Mouse (Mus musculus): ENCODE measurements around the gene Cdk14.
A peak's percentile ranks its signal among the peaks of the same experiment; 100 is the strongest.

Gene Cdk14

GRCm38 (mm10) chr5:5419992-5420455 is at the start of gene Cdk14:
TSS of gene Cdk14 (minus strand) at chr5:5420312.
- peak; percentile 40 to 53 for DNase-seq

DNA sequence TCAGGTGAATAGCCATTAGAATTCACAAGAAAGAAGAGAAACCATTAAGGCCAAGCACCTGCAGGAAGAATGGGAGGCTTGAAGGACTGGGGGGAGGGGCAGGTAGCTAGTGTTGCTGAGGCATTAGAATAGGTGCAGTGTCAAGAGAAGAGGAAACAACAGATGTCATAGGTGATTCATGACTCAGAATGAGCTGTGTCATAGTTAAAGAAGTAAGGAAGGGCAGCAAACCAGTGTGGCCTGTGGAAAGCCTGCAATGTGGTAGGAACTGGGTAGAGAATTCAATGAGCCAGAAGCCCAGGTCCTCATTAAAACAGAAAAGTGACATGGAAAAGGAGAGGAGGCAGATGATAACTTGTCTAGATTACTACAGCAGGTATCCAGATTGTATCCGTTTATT is 45.1 kb upstream of the Cdk14 start:
- DNase-seq: no peak

- no peak for DNase-seq
These were observed 11.8 kb upstream of the Cdk14 start for GRCm38 (mm10) chr5:5431746-5432438.

DNA sequence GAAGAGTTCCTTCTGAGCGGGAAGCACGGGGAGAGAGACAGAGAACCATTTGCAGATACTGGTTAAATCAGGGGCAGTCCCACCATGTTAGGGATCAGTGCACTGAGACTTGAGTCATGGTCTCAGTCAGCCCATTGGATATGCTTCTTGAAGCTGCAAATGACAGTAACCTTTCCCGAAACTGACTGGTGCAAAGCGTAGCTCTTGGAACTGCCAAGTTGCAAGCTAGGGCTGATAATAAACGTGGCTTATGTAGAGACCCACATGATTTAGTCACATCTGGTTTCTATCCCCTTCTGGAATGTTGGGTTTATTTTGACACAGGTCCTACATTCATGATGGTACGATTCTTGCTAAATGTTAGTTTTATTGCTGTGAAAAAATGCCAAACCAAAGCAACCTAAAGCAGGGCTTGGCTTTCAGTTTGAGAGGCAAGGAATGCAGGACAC is 3.6 kb upstream of the Cdk14 start:
- no peak for DNase-seq

- DNase-seq: no peak
These were observed 3.0 kb upstream of the Cdk14 start for GRCm38 (mm10) chr5:5423081-5423480.

DNA sequence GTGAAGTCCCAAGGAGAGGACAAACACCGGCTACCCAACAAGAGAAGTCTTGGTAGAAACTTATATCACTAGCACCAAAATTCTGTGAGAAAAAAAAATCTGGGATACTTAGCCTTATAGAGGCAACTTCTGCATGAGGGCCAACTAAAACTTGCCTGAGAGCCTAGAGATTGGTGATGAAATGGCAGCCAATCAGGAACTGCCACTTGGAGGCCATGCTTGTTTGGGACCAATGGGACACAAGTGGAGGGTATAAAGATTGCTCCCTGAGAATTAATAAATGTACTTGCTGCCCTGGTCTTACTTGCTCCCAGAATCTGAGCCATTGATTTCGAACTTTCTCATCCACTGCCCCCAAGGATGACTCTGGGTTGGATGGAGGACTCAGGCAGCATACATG is 1.3 kb upstream of the Cdk14 start:
- no peak for DNase-seq

DNA sequence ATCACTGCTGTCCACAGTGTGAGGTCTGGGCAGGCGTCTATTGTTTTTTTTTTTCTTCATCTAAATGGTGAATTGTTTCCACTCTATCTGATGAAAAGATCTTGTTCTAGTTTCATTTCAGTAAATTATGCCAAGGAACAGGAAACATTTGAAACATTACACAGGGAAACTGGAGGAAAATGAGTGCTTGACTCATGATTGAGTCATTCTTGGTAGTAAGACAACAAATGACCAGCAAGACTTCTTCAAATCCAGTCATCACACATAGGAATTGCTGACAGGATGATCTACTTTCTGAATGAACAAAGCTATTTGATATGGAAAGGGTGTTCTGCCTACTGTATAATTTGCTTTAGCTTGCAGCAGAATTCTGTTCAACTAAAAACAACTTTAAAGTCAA is 859 bp downstream of the Cdk14 start:
- no peak for DNase-seq

GRCm38 (mm10) chr5:5414835-5415234 is 5.3 kb downstream of the Cdk14 start:
- no peak for DNase-seq

- no peak for DNase-seq
These were observed 8.2 kb downstream of the Cdk14 start for GRCm38 (mm10) chr5:5411886-5412285.

DNA sequence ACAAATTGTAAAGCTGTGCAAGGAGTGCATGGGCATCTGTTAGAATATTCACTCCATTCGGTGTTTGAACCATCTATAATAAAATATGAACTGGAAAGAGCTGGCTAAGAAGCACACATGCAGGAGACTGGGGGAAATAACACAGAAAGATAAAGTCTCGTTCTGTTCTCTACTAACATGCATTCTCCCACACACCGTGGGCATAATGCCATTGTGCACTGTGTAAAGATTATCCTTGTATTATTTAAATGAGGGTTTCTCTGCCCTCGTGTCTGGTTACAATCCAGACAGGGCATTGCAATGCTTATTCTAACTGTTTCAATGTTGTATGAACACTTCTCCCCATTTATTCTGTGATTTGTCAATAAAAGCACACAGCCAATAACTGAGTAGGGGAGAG is 18.1 kb downstream of the Cdk14 start:
- no peak for DNase-seq

DNA sequence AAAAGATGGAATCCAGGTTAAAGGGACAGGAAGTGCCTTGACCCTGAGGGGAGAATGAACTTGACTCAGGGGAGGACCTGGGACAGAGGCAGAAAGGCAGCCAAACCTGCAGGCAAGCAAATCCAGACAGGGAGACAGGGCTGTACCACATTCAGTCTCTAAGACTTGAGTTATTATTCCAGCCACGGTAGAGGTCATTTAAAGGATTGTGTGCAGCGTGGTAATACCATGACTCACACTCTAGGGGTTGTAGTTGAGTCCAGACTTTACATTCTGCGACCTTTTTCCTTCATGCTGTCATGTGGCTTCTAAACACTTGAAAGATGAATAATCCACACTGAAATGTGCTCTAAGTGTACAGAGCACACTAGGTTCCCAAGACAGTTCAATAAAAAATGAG is 27.3 kb downstream of the Cdk14 start:
- no peak for DNase-seq

- peak; percentile 27 to 33 for DNase-seq
These were observed 39.1 kb downstream of the Cdk14 start for GRCm38 (mm10) chr5:5380731-5381718.

DNA sequence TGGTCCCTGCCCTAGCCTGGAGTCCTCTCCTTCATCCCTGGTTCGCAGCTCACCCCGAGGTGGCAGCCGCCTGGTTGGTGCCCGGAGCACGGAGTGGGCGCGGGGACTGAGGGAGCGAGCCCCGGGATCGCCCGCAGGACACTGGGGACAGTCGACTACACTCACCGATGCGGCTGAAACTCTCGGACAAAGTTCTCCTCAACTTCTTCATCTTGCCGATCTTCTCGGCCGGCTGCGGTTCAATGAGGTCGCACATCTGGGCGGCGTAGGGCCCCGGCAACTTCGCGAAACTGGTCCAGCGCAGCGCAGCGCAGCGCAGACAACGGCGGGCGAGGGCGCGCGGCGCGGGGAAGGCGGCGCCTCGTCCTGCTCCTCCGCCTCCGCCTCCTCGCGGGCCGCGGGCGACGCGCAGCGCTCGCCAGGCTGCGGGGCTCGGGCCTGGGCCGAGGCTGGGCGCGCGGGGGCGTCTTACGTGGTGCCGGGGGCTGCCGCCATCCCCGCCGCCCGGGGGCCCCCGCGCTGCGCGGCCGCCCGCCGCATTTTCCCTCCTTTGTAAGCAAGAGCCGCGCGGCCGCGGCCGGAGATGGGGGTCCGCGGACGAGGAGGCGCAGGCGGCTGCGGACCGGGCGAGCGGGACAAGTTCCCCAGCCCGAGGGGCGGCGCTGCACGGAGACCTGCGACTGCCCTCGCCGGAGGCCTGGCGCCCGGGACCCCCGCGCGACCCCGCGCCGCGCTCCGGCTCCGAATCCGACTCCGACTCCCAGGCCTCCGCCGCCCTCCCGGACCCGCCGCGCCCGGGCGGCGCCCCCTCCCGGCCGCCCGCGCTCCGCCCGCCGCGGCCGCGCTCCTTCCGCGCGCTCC is 40.0 kb downstream of the Cdk14 start:
- DNase-seq: peak; percentile 81 to 87

DNA sequence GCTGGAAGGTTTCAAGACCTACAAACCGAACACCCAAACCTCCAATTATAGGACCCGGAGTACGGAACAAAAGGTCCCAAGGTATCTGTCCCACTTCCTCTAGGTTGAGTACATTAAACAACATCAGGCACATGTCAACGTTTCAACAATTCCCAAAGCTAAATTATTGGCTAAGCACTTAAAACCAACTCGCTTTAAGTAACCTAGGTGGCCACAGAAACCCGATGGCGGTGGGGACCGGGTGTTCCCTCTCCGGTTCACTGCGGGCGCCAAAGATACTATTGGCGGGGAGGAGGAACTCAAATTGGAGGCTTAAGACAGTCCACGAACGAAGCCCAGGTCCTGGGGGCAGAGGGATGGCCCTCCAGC is 40.6 kb downstream of the Cdk14 start:
- no peak for DNase-seq

DNA sequence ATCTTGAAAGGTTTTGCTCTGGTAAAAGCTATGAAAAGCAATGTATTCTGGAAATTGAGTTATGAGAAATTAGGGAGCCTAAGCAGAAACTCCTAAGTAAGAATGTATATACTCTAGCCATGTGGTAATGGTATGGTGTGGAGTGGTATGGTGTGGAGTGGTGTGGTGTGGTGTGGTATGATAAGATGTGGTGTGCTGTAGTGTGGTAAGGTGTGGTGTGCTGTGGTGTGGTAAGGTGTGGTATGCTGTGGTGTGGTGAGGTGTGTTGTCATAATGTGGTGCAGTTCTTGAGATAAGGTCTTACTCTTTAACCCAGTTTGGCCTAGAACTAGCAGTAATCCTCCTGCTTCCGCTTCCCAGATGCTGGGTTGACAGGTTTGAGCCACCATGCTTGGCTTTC is 45.7 kb downstream of the Cdk14 start:
- no peak for DNase-seq

DNA sequence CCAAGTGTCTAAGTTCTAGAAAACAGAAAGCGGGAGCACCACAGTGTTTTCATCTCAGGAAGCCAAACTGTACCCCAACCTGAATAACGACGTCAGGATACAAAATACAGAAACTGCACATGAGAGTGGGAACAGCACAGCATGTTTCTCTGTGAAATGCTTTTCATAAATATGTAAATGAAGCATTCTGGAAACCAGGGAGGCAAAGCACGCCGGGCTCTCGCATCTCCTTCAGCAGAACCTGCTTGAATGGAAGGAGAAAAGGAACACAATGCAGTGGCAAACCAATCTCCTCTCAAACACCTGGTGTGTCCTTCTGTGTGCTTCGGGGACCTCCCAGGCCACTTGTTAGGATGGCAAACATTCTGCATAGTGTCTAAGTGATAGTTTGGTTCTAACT is 46.6 kb downstream of the Cdk14 start:
- DNase-seq: no peak

- DNase-seq: peak; percentile 21 to 51
These were observed 47.2 kb downstream of the Cdk14 start for GRCm38 (mm10) chr5:5372936-5373335.

DNA sequence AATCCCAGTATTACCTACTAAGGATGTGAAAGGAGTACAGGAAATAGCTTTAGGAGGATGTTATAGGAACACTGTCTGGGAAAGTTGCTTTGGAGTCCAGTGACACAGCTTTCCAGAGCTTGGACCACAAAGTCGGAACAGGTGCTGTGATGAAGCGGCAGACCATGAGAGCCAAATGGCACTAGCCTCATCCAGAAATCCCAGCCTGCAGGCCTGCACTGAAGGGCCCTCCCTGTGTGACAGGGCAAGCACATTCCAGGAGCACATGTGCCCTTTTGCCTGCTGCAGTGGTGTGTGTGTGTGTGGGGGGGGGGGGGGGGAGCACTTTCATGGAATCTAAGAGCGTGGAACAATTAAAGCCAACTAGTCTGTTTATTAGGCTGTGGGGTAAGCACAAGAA is 47.8 kb downstream of the Cdk14 start:
- DNase-seq: peak in 1 of 2 experiments; percentile 41

GRCm38 (mm10) chr5:5370322-5371082 is 49.6 kb downstream of the Cdk14 start:
- peak; percentile 45 to 78 for DNase-seq

DNA sequence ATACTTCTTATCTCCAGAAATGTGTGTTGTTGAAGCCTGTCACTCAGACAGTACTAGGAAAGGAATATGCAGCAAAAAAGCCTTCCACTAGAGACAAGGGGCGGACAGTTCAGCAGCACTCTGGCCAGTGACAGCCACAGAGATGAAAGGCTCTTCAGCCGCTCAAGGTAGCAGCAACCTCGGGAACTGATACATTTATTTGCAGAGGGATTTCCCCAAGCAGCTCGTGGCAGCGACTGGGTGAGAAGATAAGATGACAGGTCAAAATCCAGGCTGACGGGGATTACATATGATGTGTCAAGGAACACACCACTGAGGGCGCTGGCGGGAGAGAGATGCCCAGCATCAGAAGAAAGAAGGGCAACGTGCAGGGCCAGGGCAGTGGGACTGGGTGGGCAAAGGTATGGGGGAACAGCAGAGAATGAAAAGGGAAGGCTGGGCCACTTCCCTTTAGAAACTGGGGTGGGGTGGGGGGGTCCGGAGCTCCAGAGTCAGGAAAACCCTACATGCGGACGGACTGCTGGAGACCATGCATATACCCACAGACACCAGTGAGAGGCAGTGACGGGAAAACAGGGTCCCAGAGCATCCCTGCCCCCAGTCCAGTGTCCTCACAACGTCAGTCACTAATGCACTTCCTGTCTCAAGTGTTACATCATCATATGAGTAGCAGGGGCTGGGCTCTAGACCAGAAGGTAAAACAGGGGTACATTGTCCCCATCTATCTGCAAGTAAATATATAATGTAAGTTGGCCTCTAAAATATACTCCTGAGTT is 51.5 kb downstream of the Cdk14 start:
- no peak for DNase-seq

DNA sequence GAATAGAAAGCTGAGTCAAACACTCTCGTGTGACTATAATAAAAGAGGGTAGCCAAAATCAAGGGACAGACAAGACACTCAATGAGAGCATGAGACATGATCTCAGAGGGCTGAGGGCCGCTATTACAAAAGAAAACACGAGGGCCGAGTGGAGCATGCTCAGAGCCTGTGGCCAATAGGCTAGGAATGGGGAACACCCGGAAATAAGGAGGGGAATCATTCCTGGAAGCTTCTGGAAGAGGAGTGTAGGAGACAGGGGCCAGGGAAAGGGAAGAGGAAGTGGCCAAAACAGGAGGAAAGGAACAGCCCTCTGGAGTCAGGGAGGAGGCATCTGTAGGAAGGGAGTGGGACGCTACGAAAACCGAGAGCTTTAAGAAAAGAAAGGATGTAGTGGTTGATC is 52.6 kb downstream of the Cdk14 start:
- peak in 1 of 2 experiments; percentile 10 for DNase-seq
